Mouse (Mus musculus): Measurements from ENCODE around the gene Hadha.
A peak's percentile ranks its signal among the peaks of the same experiment; 100 is the strongest.

Gene Hadha

DNA sequence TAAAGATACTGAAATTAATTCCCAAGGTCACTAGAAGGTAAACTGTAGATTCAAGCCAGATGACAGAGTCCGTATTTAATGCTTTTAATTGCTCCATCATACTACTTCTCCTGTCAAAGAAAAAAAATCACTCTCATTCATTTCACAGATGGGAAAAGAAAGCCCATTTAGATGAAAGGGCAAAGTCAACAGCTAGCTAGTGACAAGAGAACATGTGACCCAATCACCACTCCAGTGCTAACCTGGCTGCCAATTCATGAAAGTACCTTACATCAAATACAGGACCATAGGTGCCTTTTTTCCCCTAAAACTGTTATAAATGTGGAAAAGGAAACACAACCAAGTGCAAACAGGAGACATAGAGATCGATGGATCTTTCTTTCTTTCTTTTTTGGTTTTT, 1.7 kb downstream of the Hadha start:
- DNase-seq = no peak

GRCm38 (mm10) chr5:30152413-30152812, 2.5 kb downstream of the Hadha start:
- no peak for DNase-seq

GRCm38 (mm10) chr5:30152007-30152406, 3.0 kb downstream of the Hadha start:
- DNase-seq = no peak

- DNase-seq = no peak
Observed at GRCm38 (mm10) chr5:30148133-30148920, 6.6 kb downstream of the Hadha start.

- DNase-seq = no peak
Observed at GRCm38 (mm10) chr5:30146526-30146925, 8.4 kb downstream of the Hadha start.

DNA sequence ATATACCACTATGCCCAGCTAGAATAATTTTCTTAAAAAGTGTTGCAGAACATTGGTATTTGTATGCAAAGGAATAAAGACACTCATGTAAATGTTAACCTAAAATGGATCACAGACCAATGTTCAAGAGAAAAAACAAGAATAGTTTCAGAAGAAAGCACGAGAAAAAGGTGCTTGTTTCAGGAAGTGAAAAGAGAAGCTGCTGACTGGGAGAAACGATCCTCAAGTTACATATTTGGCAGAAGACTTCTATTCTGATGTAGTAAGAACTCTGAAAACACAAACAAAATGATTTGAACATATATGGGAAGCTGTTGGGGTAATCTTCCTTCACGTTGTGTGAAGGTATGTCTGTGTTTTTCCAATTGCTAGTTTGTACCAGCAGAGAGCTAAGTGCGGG, 16.8 kb downstream of the Hadha start:
- DNase-seq = no peak

GRCm38 (mm10) chr5:30137271-30137670, 17.7 kb downstream of the Hadha start:
- DNase-seq = no peak

GRCm38 (mm10) chr5:30135711-30136231, 19.2 kb downstream of the Hadha start:
- DNase-seq = no peak

DNA sequence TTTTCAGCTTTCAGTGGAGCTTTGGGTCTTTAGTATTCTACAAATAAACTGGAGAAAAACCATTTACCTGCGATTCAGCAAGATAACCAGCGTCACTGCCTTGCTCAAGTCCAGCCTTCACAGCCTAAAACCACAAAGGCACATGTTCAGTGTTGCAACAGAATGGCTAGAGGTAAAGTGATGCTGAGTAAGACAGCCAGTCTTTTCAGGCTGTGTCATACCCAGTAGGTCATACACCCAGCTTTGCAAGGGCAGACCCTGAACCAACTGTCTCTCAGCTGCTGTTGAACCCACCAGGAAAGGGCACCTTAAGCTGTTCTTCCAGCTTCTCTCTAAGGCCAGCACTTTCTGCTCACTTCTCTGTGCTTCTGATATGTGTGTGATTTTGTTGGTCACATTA, 22.8 kb downstream of the Hadha start:
- DNase-seq = no peak

DNA sequence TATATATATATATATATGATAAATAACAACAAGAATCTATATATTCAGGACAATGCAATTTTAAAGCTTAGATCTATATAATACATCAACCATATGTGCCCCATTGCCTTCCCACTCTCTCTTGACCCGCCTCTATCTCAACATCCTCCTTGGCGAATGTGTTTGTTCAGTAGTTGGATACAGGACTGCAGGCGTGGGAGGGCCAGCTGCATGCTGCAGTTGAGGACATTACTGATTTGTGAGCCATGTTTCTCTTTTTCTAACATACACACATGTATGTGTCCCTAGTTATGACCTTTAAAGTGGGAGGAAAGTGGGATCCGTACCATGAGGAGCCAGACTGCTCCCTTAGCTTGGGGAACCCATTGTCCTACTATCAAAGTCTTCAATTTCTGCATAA, 23.7 kb downstream of the Hadha start:
- no peak for DNase-seq

- DNase-seq = no peak
Observed at GRCm38 (mm10) chr5:30128680-30129079, 26.3 kb downstream of the Hadha start.

DNA sequence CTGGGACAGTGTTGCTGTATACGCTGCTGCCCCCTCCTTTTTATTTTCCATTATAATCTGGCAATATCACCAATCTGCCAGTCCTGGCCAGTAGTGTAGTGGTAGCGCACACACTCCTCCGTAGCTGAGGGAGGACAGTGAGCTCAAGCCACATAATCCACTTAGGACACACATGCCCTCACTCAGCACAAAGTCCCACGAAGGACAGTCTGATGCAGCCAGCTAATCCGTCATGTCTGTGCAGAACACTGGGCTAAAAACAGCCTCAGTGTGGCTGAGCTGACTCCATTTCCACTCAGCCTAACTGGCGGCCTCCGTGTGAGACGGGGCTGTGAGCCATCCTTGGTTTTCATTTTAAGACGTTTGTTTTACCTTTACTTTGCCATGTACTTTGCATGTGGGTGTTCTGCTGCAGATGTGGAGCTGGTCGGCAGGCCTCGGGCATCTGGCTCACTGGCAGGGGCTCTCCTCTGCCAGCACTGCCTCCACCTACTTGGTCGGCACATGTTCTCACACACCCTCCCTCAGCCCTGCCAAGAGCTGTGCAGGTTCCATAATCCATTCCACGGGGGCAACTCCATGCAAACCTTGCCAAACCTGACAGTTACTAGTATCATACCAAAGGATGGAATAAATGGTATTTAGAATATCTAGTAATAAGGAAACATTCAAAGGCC, 26.9 kb downstream of the Hadha start:
- DNase-seq = no peak

DNA sequence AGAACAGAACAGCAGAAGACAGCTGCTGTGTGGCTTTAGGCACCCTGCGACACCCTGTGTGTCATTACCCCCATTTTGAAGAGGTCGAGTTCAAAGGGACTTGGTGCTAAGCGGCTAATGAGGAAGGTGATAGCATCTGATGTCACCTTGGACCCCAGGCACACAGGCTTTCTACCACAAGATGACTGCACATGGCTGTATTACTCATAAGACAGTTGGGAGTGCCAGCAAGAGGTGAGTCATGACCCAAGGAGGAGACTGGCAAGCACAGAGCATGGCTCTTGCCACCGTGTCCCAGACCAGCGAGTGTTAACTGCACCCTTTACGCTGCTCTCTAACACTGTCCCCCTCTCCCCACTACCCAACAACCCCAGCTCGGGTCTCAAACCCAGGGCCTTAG, 28.2 kb downstream of the Hadha start:
- DNase-seq = no peak

- DNase-seq = peak; percentile 32
Observed at GRCm38 (mm10) chr5:30125587-30125986, 29.4 kb downstream of the Hadha start.

DNA sequence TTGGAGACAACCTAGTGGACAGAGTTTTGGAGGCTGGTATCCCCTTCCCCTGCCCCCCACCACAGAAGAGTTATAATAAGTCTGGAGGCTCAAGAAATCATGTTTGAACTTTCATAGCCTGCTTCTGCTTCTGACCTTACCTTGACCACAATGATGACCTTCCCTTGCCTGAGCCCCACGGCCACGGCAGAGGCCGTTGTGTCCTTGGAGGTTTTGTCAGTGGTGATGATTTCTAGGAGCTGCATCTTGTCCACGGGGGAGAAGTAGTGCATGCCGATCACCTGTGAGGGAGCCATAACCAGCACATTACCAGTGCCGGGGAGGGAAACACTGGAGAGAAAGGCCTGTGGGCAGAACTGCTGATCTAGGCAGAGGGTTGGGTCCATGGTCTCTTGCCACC, 32.5 kb downstream of the Hadha start:
- DNase-seq = no peak

- DNase-seq = no peak
Observed at GRCm38 (mm10) chr5:30120106-30120505, 34.9 kb downstream of the Hadha start.

GRCm38 (mm10) chr5:30119163-30119562, 35.8 kb downstream of the Hadha start:
- no peak for DNase-seq

GRCm38 (mm10) chr5:30118018-30118417, 36.9 kb downstream of the Hadha start:
- no peak for DNase-seq

DNA sequence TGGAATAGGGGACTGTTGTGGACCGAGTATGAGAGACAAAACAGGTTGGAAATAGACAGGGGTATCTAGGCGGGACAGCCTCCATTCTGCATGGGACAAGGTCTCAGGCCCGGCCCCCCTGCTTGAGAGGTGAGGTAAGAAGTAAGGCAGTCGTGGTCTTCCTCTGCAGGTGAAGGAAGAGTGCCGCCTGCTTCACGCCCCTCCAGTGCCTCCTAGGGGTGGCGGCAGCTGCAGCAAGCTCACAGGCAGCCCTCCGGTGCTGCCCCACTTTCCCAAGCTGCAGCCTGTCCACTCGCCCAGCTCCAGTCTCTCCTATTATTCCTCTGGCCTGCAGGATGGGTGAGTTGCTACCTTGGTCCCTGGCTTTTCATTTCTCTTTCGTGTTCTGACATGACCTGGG, 39.2 kb downstream of the Hadha start:
- DNase-seq = no peak

DNA sequence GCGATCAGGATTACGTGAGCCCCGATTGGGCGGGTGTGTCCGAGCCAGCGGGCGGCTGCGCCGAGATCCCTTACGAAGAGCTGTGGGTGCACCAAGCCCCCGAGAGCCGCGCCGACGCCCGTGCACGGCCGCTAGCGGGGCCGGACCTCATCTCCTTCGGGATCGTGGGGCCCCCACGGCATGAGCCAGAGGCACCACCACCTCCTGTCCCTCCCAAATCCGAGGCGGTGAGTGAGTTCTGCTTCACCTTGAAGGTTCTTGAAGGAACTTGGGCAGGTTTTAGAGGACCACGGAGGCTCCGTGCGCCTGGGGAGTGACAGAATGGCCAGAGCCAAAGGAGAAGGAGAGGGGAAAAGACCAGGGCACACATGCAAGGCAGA, 40.2 kb downstream of the Hadha start:
- no peak for DNase-seq

GRCm38 (mm10) chr5:30113881-30114760, 40.8 kb downstream of the Hadha start:
- DNase-seq = peak; percentile 83

DNA sequence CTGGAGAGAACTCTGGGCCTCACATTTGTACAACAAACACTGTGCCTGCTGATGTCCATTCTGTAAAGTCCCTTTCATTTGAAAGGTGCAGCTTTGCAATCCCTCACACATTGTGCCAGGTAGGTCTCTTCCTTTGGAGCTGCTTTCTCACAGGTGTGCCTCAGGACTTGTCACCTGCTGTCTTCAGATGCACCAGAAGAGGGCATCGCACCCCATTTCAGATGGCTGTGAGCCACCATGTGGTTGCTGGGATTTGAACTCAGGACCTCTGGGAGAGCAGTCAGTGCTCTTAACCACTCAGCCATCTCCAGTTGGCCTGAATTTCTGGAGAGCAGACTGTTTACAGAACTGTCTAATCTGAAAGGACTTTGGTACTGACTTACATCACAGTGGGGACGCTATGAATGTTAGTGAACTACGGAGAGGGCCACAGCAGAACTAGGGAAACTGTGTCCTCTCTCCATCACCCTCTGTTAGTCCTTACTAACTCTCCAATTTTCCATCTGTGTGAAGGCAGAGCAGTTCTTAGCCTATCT, 42.4 kb downstream of the Hadha start:
- DNase-seq = no peak

DNA sequence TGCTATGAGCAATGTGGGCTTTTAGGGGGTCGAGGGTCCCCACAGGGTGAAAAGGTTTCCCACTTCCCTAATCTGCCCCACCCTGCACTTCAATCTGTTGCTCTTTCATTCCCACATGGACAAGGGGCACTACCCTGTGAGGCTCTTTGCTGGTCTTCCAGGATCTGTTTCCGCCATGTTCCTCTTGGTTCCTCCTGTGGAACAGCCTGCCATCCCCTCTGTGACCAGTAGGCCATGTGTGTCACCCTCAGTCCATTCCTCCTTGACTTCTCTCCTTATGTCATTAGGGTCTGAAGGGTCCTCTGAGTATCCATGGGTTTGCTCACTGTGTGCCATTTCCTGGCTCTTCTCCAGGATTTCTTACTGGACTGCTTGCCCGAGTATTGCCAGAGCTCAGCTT, 43.2 kb downstream of the Hadha start:
- no peak for DNase-seq
